Mouse (Mus musculus): ENCODE data around the gene Thbs2. TPM values are rescaled to one million over a fixed set of nuclear protein-coding genes. Genes with fewer than 3 reads are reported as not detected.
A peak's percentile ranks its signal among the peaks of the same experiment; 100 is the strongest.

The Thbs2 gene
- polyA plus RNA-seq (2016; fragmentation: Nextera tagmentation; extraction: Ambion mirVana): 5.4 and 7.0 TPM in 2 replicates

DNA sequence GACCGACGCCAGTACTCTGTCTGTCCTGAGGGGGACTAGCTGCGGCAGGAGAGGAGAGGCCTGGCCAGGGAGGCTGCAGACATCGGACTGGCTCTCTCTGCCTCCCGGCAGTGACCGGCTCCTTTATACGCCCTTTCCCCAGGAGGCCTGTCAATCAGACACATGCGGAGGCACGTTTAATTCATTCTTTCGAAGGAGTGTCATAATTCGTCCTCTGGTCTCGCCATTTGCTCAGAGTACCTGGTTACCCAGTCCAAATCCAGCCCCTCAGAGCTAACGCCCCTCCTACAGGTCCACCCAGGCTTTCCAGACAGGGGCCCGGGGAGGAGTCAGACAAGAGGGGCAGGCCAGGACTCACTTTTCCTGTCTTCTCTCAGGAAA is at the start of gene Thbs2:
Gene Thbs2, minus strand, starts transcription at position 242 of the 381 bp plus-strand sequence.
- H3K27ac ChIP-seq: no peak within 1 kb of the TSS
- peak within 1 kb of the TSS; percentile 20 for H3K4me3 ChIP-seq
- H3K4me1 ChIP-seq: peaks cover 18% of the 10 kb centered on the region
- H3K9ac ChIP-seq: no peak within 1 kb of the TSS; the same call in 1 of the 2 replicates
- H3K27me3 ChIP-seq (replicated peaks): peaks cover 3% of the 10 kb centered on the region; the same call in 1 of the 2 replicates
- H3K36me3 ChIP-seq: no peaks in the 10 kb centered on the region
- 1% methylated on average over 14 of the region's 14 CpGs for WGBS
- peak within 1 kb of the TSS; percentile 56 for H3K4me2 ChIP-seq (replicated peaks)
- H3K9me3 ChIP-seq: no peaks in the 10 kb centered on the region
- ATAC-seq (ENCODE audit: low FRiP score, low read depth): peak; percentile 72

DNA sequence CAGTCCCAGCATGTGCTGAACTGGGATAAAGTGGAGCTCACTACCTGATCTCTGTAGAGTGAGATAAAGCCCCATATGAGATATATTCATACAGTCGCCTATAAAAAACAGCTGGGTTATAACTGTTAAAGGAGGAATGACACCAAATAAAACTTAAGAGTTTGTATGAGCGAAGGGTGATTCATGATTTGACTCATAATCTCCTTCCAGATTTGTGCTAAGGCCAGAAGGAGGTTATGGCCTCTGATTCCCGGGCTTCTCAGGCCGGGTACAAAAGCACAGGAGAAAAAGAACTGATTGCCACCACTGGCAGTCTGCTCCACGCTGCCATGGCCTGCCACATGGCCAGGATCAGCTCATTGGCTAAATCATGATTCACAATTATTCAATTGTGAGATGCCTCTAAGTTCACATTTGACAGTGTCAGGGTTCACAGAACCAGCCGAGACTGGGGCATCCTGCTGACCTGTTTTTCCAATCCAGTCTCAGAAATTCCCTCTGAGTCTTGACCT is 41.5 kb upstream of the Thbs2 start:
- Histone ChIP-seq H3K4me2 (replicated peaks) (no peak overlapping the region), H3K4me1 (no peaks in the 10 kb centered on the region), H3K27ac (no peak overlapping the region), H3K9me3 (no peaks in the 10 kb centered on the region), H3K27me3 (replicated peaks) (no peaks in the 10 kb centered on the region), H3K36me3 (no peaks in the 10 kb centered on the region), H3K9ac (no peak overlapping the region), H3K4me3 (no peak overlapping the region)
- no peak for ATAC-seq (ENCODE audit: low FRiP score, low read depth)
- WGBS: 79% methylated on average over 6 of the region's 6 CpGs

DNA sequence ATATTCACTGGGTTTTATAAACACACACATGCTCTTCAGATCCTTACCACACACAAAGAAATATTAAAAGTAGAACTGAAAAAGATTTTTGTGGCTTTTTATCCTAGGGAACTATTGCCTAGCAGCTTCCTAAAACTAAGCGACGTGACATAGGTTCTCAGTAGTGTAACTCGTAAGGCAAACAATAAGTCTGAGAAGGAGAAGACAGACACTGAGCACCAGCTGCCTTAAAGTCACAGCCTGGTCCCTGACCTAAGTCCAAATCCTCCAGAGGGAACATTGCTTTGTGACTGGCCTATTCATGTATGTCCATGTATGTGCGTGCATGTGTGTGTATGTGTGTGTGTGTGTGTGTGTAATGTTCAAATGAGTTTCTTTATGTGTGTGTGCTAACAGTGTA is 40.3 kb upstream of the Thbs2 start:
- H3K4me3 ChIP-seq: no peak overlapping the region
- H3K27ac ChIP-seq: no peak overlapping the region
- H3K27me3 ChIP-seq (replicated peaks): no peaks in the 10 kb centered on the region
- ATAC-seq (ENCODE audit: low FRiP score, low read depth): no peak
- H3K4me2 ChIP-seq (replicated peaks): no peak overlapping the region
- H3K9me3 ChIP-seq: no peaks in the 10 kb centered on the region
- H3K9ac ChIP-seq: no peak overlapping the region
- no peaks in the 10 kb centered on the region for H3K4me1 ChIP-seq
- WGBS: 84% methylated on average over 4 of the region's 4 CpGs
- no peaks in the 10 kb centered on the region for H3K36me3 ChIP-seq

DNA sequence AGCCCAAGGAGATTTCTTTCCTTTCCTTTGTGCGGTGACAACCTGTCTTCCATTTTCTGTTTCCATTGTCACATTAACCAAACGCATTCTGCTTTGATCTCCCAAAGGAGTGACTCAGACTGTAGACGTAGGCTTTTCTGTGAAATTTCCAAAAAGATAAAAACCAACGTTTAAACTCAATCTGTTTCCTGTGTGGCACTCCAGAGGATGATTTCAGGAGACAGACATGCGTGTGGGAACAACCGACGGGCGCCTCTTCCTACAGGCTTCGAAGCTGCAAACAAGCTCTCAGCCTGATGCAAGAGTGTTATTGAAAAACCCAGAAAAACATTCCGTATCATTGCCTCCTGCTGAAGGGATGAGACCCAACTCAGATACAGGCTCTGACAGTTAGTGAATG is 39.9 kb upstream of the Thbs2 start:
- H3K27me3 ChIP-seq (replicated peaks): no peaks in the 10 kb centered on the region
- no peak for ATAC-seq (ENCODE audit: low FRiP score, low read depth)
- no peak overlapping the region for H3K4me3 ChIP-seq
- H3K27ac ChIP-seq: no peak overlapping the region
- no peaks in the 10 kb centered on the region for H3K9me3 ChIP-seq
- H3K4me2 ChIP-seq (replicated peaks): no peak overlapping the region
- H3K9ac ChIP-seq: no peak overlapping the region
- 74% methylated on average over 10 of the region's 10 CpGs for WGBS
- no peaks in the 10 kb centered on the region for H3K4me1 ChIP-seq
- H3K36me3 ChIP-seq: no peaks in the 10 kb centered on the region

DNA sequence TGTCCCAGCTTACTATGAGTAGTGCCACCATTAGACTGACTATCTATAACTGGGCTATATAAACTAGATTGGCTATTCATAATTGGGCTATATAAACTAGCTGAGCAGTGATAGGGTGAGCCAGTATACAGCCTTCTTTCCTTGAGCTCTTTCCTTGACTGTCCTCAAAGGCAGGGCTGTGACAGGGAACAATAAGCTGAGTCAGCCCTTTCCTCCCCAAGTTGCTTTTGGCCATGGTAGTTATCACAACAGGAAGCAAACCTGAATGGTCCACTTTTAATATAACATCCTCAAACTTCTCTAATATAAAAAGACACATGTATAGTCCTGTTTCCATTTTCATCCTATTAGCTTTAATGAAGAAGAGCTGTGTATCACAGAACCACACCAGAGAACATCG is 39.0 kb upstream of the Thbs2 start:
- H3K27ac ChIP-seq: no peak overlapping the region
- no peak overlapping the region for H3K9ac ChIP-seq
- H3K4me2 ChIP-seq (replicated peaks): no peak overlapping the region
- H3K4me1 ChIP-seq: no peaks in the 10 kb centered on the region
- ATAC-seq (ENCODE audit: low FRiP score, low read depth): no peak
- H3K4me3 ChIP-seq: no peak overlapping the region
- H3K36me3 ChIP-seq: no peaks in the 10 kb centered on the region
- H3K27me3 ChIP-seq (replicated peaks): no peaks in the 10 kb centered on the region
- WGBS: 95% methylated on average over 1 of the region's 1 CpGs
- no peaks in the 10 kb centered on the region for H3K9me3 ChIP-seq

DNA sequence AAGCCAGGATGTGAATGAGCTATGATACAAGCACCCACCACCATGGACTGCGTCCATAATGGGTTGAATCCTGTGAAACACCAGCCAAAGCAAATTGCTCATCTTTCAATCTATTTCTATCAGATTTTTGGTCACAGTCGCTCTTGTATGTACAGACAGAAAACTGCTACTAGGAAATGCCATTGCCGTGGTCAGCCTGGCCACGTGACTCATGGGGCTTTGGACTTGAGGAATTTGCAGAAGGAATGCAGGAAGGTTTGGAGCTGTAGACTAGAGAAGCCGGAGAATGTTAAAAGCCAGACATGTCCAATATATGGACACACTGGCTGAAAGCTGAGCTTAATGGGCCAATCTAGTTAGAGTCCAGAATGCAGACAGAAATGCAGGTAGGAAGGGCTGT is 36.6 kb upstream of the Thbs2 start:
- Histone ChIP-seq H3K4me1 (peaks cover 5% of the 10 kb centered on the region; the same call in 1 of the 2 replicates), H3K27me3 (replicated peaks) (no peaks in the 10 kb centered on the region), H3K36me3 (no peaks in the 10 kb centered on the region), H3K4me2 (replicated peaks) (no peak overlapping the region), H3K9ac (no peak overlapping the region), H3K9me3 (no peaks in the 10 kb centered on the region), H3K27ac (no peak overlapping the region), H3K4me3 (no peak overlapping the region)
- ATAC-seq (ENCODE audit: low FRiP score, low read depth): no peak
- WGBS: 83% methylated on average over 5 of the region's 5 CpGs

DNA sequence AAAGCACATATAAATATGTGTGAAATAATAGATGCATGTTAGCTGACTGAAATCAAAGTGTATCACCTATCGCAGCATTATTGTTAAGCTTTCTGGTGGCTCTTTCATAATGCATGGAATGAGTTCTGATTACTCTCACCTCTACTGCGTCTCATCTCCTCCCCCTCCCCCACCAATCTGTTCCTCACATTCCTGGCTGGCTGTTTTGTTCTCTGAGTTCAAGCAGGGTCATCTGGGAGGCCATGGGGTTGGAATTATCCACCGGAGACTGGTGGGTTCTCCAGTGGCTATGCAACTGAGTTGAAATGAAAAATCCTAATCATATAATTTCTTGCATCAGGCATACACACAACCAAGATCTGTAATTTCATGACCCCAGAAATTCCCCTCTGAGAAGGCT is 33.4 kb upstream of the Thbs2 start:
- WGBS: 22% methylated on average over 3 of the region's 3 CpGs
- no peaks in the 10 kb centered on the region for H3K36me3 ChIP-seq
- H3K9me3 ChIP-seq: no peaks in the 10 kb centered on the region

DNA sequence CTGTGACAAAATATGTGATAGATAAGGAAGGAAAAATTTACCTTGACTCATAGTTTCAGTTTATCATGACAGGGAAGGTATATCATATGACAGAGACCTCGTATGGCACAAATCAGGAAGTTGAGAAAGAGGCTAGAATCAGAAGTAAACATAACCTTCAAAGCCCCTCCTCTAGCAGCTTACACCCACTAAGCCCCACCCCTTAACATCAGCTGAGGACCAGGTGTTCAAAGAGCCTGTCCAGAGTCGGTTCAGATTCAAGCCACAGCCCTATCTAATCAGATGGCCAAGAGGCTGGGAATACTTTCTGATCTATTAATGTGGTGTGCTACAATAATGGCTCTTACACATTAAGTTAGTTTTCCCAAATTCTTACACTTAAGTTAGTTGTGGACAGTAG is 30.8 kb upstream of the Thbs2 start:
- Histone ChIP-seq H3K4me3 (no peak overlapping the region), H3K4me1 (peaks cover 5% of the 10 kb centered on the region; the same call in 1 of the 2 replicates), H3K27me3 (replicated peaks) (no peaks in the 10 kb centered on the region), H3K27ac (no peak overlapping the region), H3K4me2 (replicated peaks) (no peak overlapping the region), H3K36me3 (no peaks in the 10 kb centered on the region), H3K9me3 (no peaks in the 10 kb centered on the region), H3K9ac (no peak overlapping the region)
- ATAC-seq (ENCODE audit: low FRiP score, low read depth): no peak
- 69% methylated on average over 2 of the region's 2 CpGs for WGBS

More for the DNA sequence above, 33.4 kb upstream of the Thbs2 start:
- peaks cover 5% of the 10 kb centered on the region; the same call in 1 of the 2 replicates for H3K4me1 ChIP-seq
- ATAC-seq (ENCODE audit: low FRiP score, low read depth): no peak
- H3K4me2 ChIP-seq (replicated peaks): no peak overlapping the region
- no peak overlapping the region for H3K9ac ChIP-seq
- no peak overlapping the region for H3K27ac ChIP-seq
- H3K4me3 ChIP-seq: no peak overlapping the region
- H3K27me3 ChIP-seq (replicated peaks): no peaks in the 10 kb centered on the region

DNA sequence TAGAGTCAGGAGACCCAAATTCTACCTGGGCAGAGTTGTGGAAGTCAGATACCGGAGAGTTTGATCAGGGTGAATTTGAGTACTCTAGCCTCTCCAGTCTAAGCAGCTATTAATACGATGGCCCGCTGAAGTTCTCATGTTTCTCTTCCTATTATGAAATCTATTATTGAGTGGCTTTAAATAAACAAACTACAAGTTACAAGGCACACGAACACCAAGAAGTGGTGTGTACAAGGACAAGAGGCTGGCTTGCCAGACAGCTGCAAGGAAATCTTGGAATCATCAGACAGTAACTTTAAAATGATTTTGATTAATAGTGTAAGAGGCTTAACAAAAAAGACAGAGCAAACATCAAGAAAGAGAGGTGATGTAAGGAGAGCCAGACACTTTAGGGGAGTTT is 27.3 kb upstream of the Thbs2 start:
- no peak for ATAC-seq (ENCODE audit: low FRiP score, low read depth)
- WGBS: 91% methylated on average over 4 of the region's 4 CpGs

DNA sequence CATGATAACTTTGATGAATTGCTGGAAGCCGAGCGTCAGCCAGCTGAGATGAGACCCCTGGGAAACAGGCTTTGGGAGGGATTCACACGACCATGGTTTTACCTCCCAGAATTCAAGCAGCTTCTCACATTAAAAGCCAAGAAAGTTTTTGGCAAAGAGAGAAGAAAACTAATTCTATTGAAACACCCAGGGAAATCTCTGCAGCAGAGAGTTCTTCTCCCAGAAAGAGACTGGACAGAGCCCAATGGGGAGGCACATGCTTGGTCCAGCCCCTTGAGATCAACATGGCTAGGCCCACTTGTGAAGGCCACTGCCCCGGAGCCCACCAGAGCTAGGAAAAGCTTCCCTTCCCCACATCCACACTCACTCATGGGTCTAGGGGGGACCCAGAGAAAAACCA is 26.9 kb upstream of the Thbs2 start:
- no peaks in the 10 kb centered on the region for H3K36me3 ChIP-seq
- no peak overlapping the region for H3K9ac ChIP-seq
- no peak overlapping the region for H3K4me3 ChIP-seq
- no peak overlapping the region for H3K4me2 ChIP-seq (replicated peaks)
- 72% methylated on average over 4 of the region's 4 CpGs for WGBS
- 0 out of 2 replicates have a peak, but pooled peaks cover 7% of the 10 kb centered on the region for H3K4me1 ChIP-seq
- no peaks in the 10 kb centered on the region for H3K27me3 ChIP-seq (replicated peaks)
- ATAC-seq (ENCODE audit: low FRiP score, low read depth): no peak
- no peak overlapping the region for H3K27ac ChIP-seq
- H3K9me3 ChIP-seq: no peaks in the 10 kb centered on the region

More for the DNA sequence above, 27.3 kb upstream of the Thbs2 start:
- no peaks in the 10 kb centered on the region for H3K36me3 ChIP-seq
- no peaks in the 10 kb centered on the region for H3K9me3 ChIP-seq
- H3K27me3 ChIP-seq (replicated peaks): no peaks in the 10 kb centered on the region
- H3K4me2 ChIP-seq (replicated peaks): no peak overlapping the region
- 0 out of 2 replicates have a peak, but pooled peaks cover 7% of the 10 kb centered on the region for H3K4me1 ChIP-seq
- no peak overlapping the region for H3K9ac ChIP-seq
- no peak overlapping the region for H3K4me3 ChIP-seq
- H3K27ac ChIP-seq: no peak overlapping the region

DNA sequence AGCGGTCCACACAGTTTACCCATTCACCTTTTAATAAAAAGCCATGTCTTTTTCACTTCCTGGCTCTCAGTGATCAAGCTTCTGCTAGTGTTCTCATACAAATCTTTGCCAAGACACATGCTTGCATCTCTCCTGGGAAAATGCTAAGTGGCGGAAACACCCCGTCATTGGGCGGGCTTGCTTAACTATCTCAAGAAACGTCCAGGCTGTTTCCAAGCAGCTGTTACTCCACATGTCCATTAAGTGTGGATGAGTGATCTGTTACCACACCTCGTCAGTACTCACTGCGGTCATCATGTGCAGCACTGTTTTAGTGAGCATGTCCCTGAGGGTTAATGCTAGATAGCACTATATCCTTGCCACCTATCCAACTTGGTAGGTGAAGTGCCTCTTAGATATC is 26.2 kb upstream of the Thbs2 start:
- no peak overlapping the region for H3K4me2 ChIP-seq (replicated peaks)
- H3K27me3 ChIP-seq (replicated peaks): no peaks in the 10 kb centered on the region
- no peaks in the 10 kb centered on the region for H3K36me3 ChIP-seq
- no peak overlapping the region for H3K9ac ChIP-seq
- ATAC-seq (ENCODE audit: low FRiP score, low read depth): no peak
- no peaks in the 10 kb centered on the region for H3K9me3 ChIP-seq
- no peak overlapping the region for H3K27ac ChIP-seq
- H3K4me3 ChIP-seq: no peak overlapping the region
- 75% methylated on average over 7 of the region's 7 CpGs for WGBS
- 0 out of 2 replicates have a peak, but pooled peaks cover 7% of the 10 kb centered on the region for H3K4me1 ChIP-seq

DNA sequence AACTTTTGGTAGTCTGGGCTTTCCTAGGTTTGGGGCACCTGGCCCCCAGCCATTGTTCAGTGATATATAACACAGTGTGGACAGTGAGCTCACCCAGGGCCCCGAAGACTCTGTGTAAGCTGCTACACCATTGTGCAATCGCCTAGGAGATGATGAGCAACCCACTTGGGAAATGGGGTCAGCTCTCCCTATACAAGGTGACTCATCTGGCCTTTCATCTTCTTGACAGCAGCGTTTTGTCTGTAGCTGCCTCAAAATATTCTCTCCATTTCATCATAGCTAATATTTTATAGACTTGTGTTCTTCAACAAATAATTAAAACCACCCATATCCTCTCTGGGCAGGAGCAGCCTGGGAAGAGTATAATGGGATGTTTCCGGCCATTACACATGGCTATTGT is 24.8 kb upstream of the Thbs2 start:
- H3K27ac ChIP-seq: no peak overlapping the region
- H3K9ac ChIP-seq: no peak overlapping the region
- H3K27me3 ChIP-seq (replicated peaks): no peaks in the 10 kb centered on the region
- 0 out of 2 replicates have a peak, but pooled peaks cover 7% of the 10 kb centered on the region for H3K4me1 ChIP-seq
- H3K4me2 ChIP-seq (replicated peaks): no peak overlapping the region
- no peaks in the 10 kb centered on the region for H3K36me3 ChIP-seq
- 24% methylated on average over 4 of the region's 4 CpGs for WGBS
- no peak overlapping the region for H3K4me3 ChIP-seq
- peak; percentile 53; the same call in 1 of the 2 replicates for ATAC-seq (ENCODE audit: low FRiP score, low read depth)
- no peaks in the 10 kb centered on the region for H3K9me3 ChIP-seq

DNA sequence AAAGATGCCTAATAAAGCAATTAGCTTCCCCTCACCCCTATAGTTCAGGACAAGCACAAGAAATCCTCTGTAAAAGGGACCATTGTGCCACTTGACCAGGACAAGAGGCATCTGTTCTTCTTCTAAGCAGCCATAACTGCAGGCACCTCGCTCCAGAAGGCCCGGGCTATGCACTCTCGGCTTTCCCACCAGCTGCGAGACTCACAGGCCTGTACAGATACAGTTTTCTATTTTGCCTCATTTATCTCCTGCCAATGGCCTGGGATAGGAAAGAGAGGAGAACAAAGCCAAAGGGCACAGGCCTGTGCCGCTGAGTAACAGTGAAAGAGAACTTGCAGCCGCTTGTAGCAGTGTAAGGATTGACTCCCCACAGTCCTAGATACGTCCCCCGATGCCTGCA is 20.7 kb upstream of the Thbs2 start:
- H3K4me2 ChIP-seq (replicated peaks): no peak overlapping the region
- 0 out of 2 replicates have a peak, but pooled peaks cover 7% of the 10 kb centered on the region for H3K4me1 ChIP-seq
- no peaks in the 10 kb centered on the region for H3K36me3 ChIP-seq
- H3K27ac ChIP-seq: no peak overlapping the region
- no peaks in the 10 kb centered on the region for H3K9me3 ChIP-seq
- no peak overlapping the region for H3K4me3 ChIP-seq
- ATAC-seq (ENCODE audit: low FRiP score, low read depth): peak; percentile 63
- no peak overlapping the region for H3K9ac ChIP-seq
- no peaks in the 10 kb centered on the region for H3K27me3 ChIP-seq (replicated peaks)
- WGBS: 25% methylated on average over 8 of the region's 8 CpGs

Measured in neural tube, embryonic 12.5 days (tissue).